Mouse (Mus musculus): ENCODE measurements around the gene Gja1. TPM values are rescaled to one million over a fixed set of nuclear protein-coding genes. Genes with fewer than 3 reads are reported as not detected.

Gja1 gene
- polyA plus RNA-seq, 1 experiment from 2014 or later = 1.1 TPM

DNA sequence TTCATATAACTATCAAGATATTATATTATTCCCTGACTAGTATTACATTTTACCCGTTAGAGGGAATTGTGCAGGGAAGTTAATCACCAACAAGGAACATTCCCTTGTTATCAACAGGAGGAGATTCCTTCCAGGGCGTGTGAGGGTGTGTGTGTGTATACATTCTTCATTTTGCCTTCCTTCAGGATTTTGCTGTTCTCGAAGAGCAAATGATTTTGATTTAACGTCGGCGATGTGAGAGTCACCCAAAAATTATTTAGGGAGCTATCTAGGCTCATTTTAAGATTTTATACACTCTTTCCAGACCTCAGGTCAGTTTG lies 55.2 kb downstream of the Gja1 start:
- no peak overlapping the region for H3K27ac ChIP-seq
- H3K4me3 ChIP-seq (ENCODE audit: inconsistent target) = no peak overlapping the region
- H3K79me2 ChIP-seq (ENCODE audit: inconsistent target) = no peaks in the 10 kb centered on the region
- WGBS (ENCODE audit: missing documents) = 98% methylated on average over 6 of the region's 6 CpGs
- H3K36me3 ChIP-seq (ENCODE audit: inconsistent target) = no peaks in the 10 kb centered on the region

DNA sequence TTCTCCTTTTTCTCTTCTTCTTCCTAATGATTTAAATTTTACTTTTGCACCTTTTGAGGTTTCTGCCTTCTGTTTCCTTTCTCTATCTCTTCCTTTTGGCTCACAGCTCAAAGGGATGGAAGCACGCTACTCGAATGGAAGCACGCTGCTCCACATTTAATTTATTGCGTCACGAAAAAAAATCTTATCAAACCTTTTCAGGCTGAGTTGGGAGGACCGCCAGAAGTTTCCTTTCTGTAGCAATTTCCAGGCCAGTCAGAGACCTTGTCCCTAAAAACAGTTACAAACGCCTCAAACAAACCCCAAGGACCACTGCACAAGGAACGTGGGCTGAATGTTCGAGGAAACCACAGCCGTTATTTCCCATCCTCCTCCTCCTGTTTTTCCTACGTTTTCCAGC lies 60.2 kb downstream of the Gja1 start:
- no peak overlapping the region for H3K27ac ChIP-seq
- no peak overlapping the region for H3K4me3 ChIP-seq (ENCODE audit: inconsistent target)
- no peaks in the 10 kb centered on the region for H3K36me3 ChIP-seq (ENCODE audit: inconsistent target)
- 17% methylated on average over 11 of the region's 11 CpGs for WGBS (ENCODE audit: missing documents)
- H3K79me2 ChIP-seq (ENCODE audit: inconsistent target) = no peaks in the 10 kb centered on the region

DNA sequence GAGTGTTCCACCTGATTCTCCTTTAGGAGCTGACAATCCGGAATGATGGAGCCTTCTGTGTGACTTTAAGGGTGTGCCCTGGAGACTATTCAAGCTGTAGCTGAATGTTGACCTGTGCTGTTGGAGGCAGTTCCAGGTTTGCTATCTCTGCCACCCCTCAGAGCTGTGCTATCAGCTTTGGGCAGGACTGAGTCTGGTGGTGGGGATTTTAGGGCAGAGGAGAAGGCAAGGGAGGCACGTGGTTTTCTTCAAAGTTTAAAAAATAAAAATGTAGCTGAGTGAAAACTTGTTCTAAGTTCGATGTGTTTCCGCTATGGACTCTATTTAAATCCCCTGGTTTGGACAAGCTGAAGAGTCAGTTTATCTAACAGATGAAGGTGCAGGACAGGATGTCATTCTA lies 62.5 kb downstream of the Gja1 start:
- Histone ChIP-seq H3K4me3 (ENCODE audit: inconsistent target) (no peak overlapping the region), H3K27ac (no peak overlapping the region), H3K79me2 (ENCODE audit: inconsistent target) (no peaks in the 10 kb centered on the region), H3K36me3 (ENCODE audit: inconsistent target) (no peaks in the 10 kb centered on the region)
- 81% methylated on average over 4 of the region's 4 CpGs for WGBS (ENCODE audit: missing documents)

DNA sequence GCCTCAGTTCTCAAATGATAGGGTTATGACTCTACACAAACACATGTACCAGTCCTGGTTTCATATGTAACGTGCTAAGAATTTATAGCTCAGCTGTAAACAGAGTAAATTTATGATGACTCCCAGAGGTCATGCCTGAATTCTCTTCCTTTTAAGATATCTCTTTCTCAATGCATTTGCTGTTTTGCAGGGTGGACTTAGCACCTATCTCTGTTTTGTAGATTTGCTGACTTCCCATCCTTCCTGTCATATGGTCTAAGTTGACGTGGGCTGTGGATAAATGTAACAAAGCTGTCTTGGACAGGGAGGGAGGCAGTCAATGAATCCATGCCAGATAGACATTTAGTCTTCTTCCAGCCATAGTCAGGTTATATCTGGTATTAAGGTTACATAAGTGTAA lies 67.3 kb downstream of the Gja1 start:
- whole genome bisulfite sequencing (ENCODE audit: missing documents) = 74% methylated on average over 2 of the region's 2 CpGs

DNA sequence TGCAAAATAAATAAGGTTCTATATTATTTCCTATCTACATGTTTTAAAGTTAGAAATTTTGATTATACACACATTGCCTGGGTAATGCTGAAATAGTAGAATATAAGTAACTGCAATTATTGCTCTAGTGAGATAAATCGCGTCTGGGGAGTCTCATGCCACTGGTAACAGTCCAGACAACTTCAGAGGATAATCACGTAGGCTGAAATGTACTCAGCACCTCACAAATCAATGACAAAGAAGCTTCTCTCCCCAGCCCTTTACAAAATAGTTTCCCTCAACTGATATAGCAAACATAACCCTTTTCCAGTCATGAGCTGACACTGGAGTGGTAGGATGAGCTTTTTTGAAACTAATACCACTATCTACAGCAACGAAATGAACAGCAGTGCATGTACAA lies 71.9 kb downstream of the Gja1 start:
- 94% methylated on average over 4 of the region's 4 CpGs for WGBS (ENCODE audit: missing documents)
- Histone ChIP-seq H3K4me3 (ENCODE audit: inconsistent target) (no peak overlapping the region), H3K79me2 (ENCODE audit: inconsistent target) (no peaks in the 10 kb centered on the region), H3K27ac (no peak overlapping the region), H3K36me3 (ENCODE audit: inconsistent target) (no peaks in the 10 kb centered on the region)

More for the DNA sequence above, 67.3 kb downstream of the Gja1 start:
- Histone ChIP-seq H3K27ac (no peak overlapping the region), H3K4me3 (ENCODE audit: inconsistent target) (no peak overlapping the region), H3K79me2 (ENCODE audit: inconsistent target) (no peaks in the 10 kb centered on the region), H3K36me3 (ENCODE audit: inconsistent target) (no peaks in the 10 kb centered on the region)

Other genes with a start within 250 kb of the Gja1 start
- 2.8 to 3.6 TPM (median 3.5 TPM) in 3 replicates for gene Tbc1d32, start 148.6 kb upstream of the Gja1 start, polyA plus RNA-seq (2018)